Mouse (Mus musculus) heart, adult 2 months (tissue): ENCODE measurements around the gene Mat2a.

Source experiments
- CTCF ChIP-seq: fragments of 200-600 bp; IDR thresholded peaks from 2 replicates; pipeline ENCODE4 v1.8.1; 2022; ENCODE audit warnings: antibody characterized with exemption, mild to moderate bottlenecking, moderate library complexity
- EP300 ChIP-seq: fragments of 200-500 bp; IDR thresholded peaks from 2 replicates; pipeline ENCODE4 v1.6.1; 2011; ENCODE audit warnings: low read depth, low read length, control low read depth; ENCODE audit not compliant: insufficient read depth
- POLR2A ChIP-seq: fragments of 200-500 bp; IDR thresholded peaks from 2 replicates; pipeline ENCODE4 v1.6.1; 2011; ENCODE audit warnings: mild to moderate bottlenecking, low read depth, low read length, control low read depth; ENCODE audit not compliant: insufficient read depth

DNA sequence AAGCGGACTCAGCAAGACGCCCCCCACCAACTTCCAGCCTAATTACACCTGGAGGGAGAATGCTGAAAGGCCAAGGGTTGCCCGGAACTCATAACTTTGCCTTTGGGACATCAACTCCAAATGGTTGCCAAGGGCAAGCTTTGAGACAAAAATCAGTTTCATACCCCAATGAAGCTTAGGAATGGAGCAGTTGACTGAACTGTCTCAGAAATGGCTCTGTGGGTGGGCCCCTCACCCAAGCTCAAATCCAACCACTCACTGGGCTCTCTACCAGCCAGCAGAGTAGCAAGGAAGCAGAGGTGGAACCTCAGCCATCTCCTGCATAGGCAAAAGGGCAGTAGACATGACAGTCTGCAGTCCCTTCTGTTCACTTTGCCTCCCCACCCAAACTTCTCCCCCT, 51.5 kb downstream of the Mat2a start:
- TF ChIP-seq EP300 (no peak), CTCF (no peak), POLR2A (no peak)
